Mouse (Mus musculus) forebrain, embryonic 16.5 days (tissue): ENCODE results near the gene Car15. TPM values are rescaled to one million over a fixed set of nuclear protein-coding genes. Genes with fewer than 3 reads are reported as not detected.

Source experiments
- polyA plus RNA-seq: library from polyadenylated mRNA; unstranded; fragments of >200 nt; fragmentation: Nextera tagmentation; extraction: Ambion mirVana; gene quantifications from 2 replicates; pipeline ENCODE4 v1.2.1, GENCODE M21; 2015

Car15 gene
- polyA plus RNA-seq, 1 experiment from 2014 or later = 5.5 TPM

Other genes starting within 250 kb of the Car15 start
- gene Smpd4, start 219.0 kb downstream of the Car15 start, polyA plus RNA-seq = 33.4 and 38.3 TPM in 2 replicates
- gene Ccdc74a, start 191.9 kb downstream of the Car15 start, polyA plus RNA-seq = 5.5 and 7.7 TPM in 2 replicates
- gene Med15, start 105.5 kb downstream of the Car15 start, polyA plus RNA-seq = 41.9 and 50.1 TPM in 2 replicates
- 76.1 and 89.5 TPM in 2 replicates for gene Klhl22, start 78.7 kb downstream of the Car15 start, polyA plus RNA-seq
- gene Scarf2, start 41.1 kb downstream of the Car15 start, polyA plus RNA-seq = 0.99 and 1.4 TPM in 2 replicates
- 0.86 and 1.5 TPM in 2 replicates for gene B830017H08Rik, start 5.2 kb downstream of the Car15 start, polyA plus RNA-seq
- gene Gm20518, start 53.3 kb upstream of the Car15 start, polyA plus RNA-seq = 0.63 and 1.1 TPM in 2 replicates
- gene Tssk1, start 55.9 kb upstream of the Car15 start, polyA plus RNA-seq = not detected in 2 replicates
- 108 and 110 TPM in 2 replicates for gene Dgcr2, start 60.2 kb upstream of the Car15 start, polyA plus RNA-seq
- 0.17 TPM in 1 of 2 replicates, not detected in the other for gene Tssk2, start 60.3 kb upstream of the Car15 start, polyA plus RNA-seq
- gene Ess2, start 73.0 kb upstream of the Car15 start, polyA plus RNA-seq = 57.2 and 60.8 TPM in 2 replicates
- 0.30 TPM in 1 of 2 replicates, not detected in the other for gene Gsc2, start 76.7 kb upstream of the Car15 start, polyA plus RNA-seq
- 133 and 155 TPM in 2 replicates for gene Slc25a1, start 89.9 kb upstream of the Car15 start, polyA plus RNA-seq
- not detected in 2 replicates for gene Vpreb2, start 142.1 kb upstream of the Car15 start, polyA plus RNA-seq
- 145 and 156 TPM in 2 replicates for gene Dgcr6, start 214.5 kb upstream of the Car15 start, polyA plus RNA-seq